Mouse (Mus musculus) liver, postnatal 0 days (tissue): ENCODE data around the gene Elp4. TPM values are rescaled to one million over a fixed set of nuclear protein-coding genes. Genes with fewer than 3 reads are reported as not detected.

Source experiments
- ATAC-seq: fragments of 200-750 bp; cut with Nextera tagmentation; 2 replicates; pipeline ENCODE4 v1.8.0; 2017; ENCODE audit warnings: mild to moderate bottlenecking, moderate library complexity
- DNase-seq: peaks from one replicate; pipeline ENCODE4 v3.0.0-alpha.2; 2016
- H3K27ac ChIP-seq: fragments of 300-500 bp; sonication (generic); 2 replicates; pipeline ENCODE4 v1.5.1; 2014; ENCODE audit warnings: antibody characterized with exemption, moderate library complexity, mild to moderate bottlenecking, low read depth
- H3K27me3 ChIP-seq: fragments of 300-500 bp; sonication (generic); 2 replicates; pipeline ENCODE4 v1.6.1; 2014; ENCODE audit warnings: low read length, control low read depth, mixed read lengths; ENCODE audit not compliant: insufficient read depth
- H3K36me3 ChIP-seq: fragments of 300-500 bp; sonication (generic); replicated peaks from 2 replicates; pipeline ENCODE4 v1.6.1; 2014; ENCODE audit warnings: mild to moderate bottlenecking, control low read depth, low read length, moderate library complexity, mixed read lengths; ENCODE audit not compliant: insufficient read depth
- H3K4me1 ChIP-seq: fragments of 300-500 bp; sonication (generic); 2 replicates; pipeline ENCODE4 v1.6.1; 2014; ENCODE audit warnings: antibody characterized with exemption, mild to moderate bottlenecking, control low read depth; ENCODE audit not compliant: insufficient read depth
- H3K4me2 ChIP-seq: fragments of 300-500 bp; sonication (generic); 2 replicates; pipeline ENCODE4 v1.6.1; 2014; ENCODE audit warnings: low read depth, mild to moderate bottlenecking, low read length, moderate library complexity, mixed read lengths
- H3K4me3 ChIP-seq: fragments of 300-500 bp; sonication (generic); 2 replicates; pipeline ENCODE4 v1.5.1; 2014; ENCODE audit warnings: low read depth, low read length
- H3K9ac ChIP-seq: fragments of 300-500 bp; sonication (generic); replicated peaks from 2 replicates; pipeline ENCODE4 v1.6.1; 2014; ENCODE audit warnings: mild to moderate bottlenecking, moderate library complexity
- H3K9me3 ChIP-seq: fragments of 300-500 bp; sonication (generic); 2 replicates; pipeline ENCODE4 v1.6.1; 2016; ENCODE audit warnings: mild to moderate bottlenecking, control low read depth, low read length, mixed read lengths
- CTCF ChIP-seq: sonication (generic); IDR thresholded peaks from 2 replicates; pipeline ENCODE4 v1.5.1; 2016; ENCODE audit warnings: antibody characterized with exemption, low read depth
- EP300 ChIP-seq: IDR thresholded peaks from 2 replicates; pipeline ENCODE4 v1.6.1; 2016; ENCODE audit warnings: antibody characterized with exemption, low read depth, mild to moderate bottlenecking
- WGBS: fragments of 180-500 bp; shearing (Covaris S2); extraction: QIAGEN DNeasy Blood & Tissue Kit; methylation state at CpG from one replicate; pipeline ENCODE4 v1.1.7; 2014; ENCODE audit not compliant: insufficient replicate concordance; 5-methylcytosine and 5-hydroxymethylcytosine counted together
- polyA plus RNA-seq: library from polyadenylated mRNA; unstranded; fragments of >200 nt; fragmentation: Nextera tagmentation; extraction: Ambion mirVana; gene quantifications from 2 replicates; pipeline ENCODE4 v1.2.1, GENCODE M21; 2015

Elp4 gene
- polyA plus RNA-seq, 1 experiment from 2014 or later: 9.7 TPM

DNA sequence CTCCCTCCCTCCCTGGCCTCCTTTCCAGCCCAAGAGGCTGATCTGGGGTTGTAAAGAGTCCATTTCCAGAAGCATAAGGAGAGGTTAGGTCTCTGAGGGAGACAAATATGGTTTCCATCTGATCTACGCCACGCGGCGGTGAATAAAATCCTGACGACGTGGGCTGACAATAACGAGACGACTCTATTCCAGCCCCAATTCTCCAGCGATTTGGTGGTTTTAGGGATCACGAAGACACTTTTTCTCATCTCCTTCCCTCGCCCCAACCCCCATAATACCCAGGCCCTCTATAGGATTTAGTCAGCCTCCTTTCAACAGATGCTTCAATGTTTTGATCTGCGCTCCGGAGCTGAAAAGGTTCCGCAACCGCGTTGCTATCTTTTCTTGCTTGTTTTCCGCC lies 216.4 kb downstream of the Elp4 start:
- Histone ChIP-seq H3K36me3 (no peaks in the 10 kb centered on the region), H3K27me3 (peaks cover 92% of the 10 kb centered on the region), H3K27ac (no peak overlapping the region), H3K4me2 (peak overlapping the region; percentile 51), H3K4me1 (peaks cover 2% of the 10 kb centered on the region), H3K9ac (no peak overlapping the region), H3K9me3 (no peaks in the 10 kb centered on the region), H3K4me3 (peak overlapping the region; percentile 26)
- ATAC-seq (no peak), DNase-seq (no peak)
- TF ChIP-seq CTCF (no peak), EP300 (no peak)
- 2% methylated on average over 17 of the region's 17 CpGs for WGBS

DNA sequence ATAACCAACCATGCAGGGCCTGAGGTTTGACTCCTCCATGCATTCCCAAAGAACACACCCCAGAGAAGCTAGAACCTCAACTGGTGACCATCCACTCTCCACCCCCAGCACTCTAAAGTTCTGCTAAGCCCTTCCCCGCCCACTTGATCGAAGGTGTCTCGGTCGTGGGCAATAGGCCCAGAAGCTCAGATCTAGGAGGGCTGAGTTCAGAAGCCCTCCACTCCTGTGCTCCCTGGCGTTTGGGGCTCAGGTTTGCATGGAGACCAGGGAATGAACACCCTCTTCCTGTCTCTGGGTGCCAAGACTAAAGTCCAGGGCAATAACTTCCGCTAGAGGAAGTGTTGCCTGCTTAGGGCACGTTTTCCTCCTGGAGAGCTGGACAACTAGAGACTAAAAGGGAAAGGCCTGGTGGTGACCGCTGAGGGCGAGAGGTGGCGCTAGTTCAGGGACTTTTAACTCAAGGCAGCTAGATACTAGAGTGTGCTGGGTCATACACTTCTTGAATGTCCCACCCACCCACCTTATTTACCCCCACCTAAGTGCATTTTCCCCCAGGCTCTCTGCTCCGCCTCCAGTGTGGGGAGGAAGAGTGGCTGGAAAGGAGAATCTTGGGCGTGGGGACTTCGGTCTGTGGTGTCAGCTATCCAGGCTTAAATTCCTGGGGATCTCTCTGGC lies 216.9 kb downstream of the Elp4 start:
- ATAC-seq (peak; percentile 58; the same call in 1 of the 2 replicates), DNase-seq (peak; percentile 34)
- Histone ChIP-seq H3K36me3 (no peaks in the 10 kb centered on the region), H3K9ac (no peak overlapping the region), H3K27ac (no peak overlapping the region), H3K4me3 (peak overlapping the region; percentile 26; the same call in 1 of the 2 replicates), H3K4me1 (peaks cover 2% of the 10 kb centered on the region), H3K4me2 (peak overlapping the region; percentile 51), H3K27me3 (peaks cover 97% of the 10 kb centered on the region), H3K9me3 (no peaks in the 10 kb centered on the region)
- 5% methylated on average over 13 of the region's 13 CpGs for WGBS
- TF ChIP-seq CTCF (peak; percentile 49), EP300 (no peak)

DNA sequence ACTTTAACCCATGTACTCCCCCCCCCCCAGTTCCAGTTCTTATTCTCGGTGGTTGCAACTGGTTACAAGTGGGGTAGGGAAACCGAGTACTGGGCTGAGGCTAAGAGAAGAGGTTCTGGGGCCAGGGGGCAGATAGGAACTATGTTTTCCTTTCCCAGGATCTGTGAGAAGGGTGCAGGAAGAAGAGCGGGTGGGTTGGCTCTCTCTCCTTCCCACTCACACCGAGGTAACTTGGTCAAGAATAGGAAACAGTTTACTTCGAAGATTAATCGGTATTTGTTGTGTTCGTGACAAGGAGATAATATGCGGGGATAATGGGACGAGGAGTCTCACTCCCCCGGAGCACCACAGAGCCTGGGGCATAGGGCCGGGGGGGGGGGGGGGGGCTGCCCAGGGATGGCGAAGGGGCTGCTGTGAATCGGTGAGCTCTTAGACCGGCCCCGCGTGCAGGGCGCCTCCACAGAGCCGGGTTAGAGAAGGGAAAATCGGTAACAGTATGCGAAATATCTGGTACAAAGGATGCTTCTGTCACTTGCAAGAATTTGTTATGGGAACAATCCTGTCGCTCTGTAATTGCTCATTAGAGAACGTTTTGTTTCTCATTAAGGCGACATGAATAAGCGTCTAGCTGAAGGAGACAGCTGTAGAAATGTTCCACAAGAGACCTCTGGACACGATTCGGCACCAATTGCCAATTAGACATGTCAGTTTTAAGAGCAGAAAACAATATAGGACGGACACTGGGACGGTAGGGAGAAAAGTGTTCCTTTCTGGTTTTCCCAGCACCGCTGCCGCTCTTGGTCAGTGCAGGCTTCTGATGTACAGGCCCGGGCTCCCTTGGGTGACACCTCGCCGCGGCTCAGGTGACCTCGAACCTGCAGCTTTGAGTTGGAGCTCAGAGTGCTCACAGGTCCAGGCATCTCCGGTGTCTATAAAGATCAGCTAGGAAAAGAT lies 217.7 kb downstream of the Elp4 start:
- Histone ChIP-seq H3K36me3 (no peaks in the 10 kb centered on the region), H3K4me1 (peaks cover 5% of the 10 kb centered on the region), H3K4me2 (no peak overlapping the region), H3K27ac (no peak overlapping the region), H3K4me3 (no peak overlapping the region), H3K9ac (no peak overlapping the region), H3K27me3 (peaks cover 97% of the 10 kb centered on the region), H3K9me3 (no peaks in the 10 kb centered on the region)
- ATAC-seq: no peak
- WGBS: 3% methylated on average over 35 of the region's 36 CpGs
- no peak for DNase-seq
- TF ChIP-seq EP300 (no peak), CTCF (no peak)

DNA sequence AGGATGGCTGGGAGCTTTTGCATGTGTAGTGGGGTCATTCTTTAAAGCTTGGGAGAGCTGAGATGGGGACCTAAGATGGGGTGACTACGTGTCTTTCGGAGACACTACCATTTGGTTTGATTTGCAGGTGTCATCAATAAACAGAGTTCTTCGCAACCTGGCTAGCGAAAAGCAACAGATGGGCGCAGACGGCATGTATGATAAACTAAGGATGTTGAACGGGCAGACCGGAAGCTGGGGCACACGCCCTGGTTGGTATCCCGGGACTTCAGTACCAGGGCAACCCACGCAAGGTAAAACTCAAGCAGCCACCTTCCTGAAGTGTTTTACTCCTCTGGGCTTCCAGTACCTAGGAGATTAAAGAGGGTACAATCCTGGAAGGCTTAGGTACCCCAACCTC lies 218.7 kb downstream of the Elp4 start:
- TF ChIP-seq CTCF: no peak
- TF ChIP-seq EP300: no peak
- no peak for DNase-seq
- WGBS: 4% methylated on average over 11 of the region's 11 CpGs
- Histone ChIP-seq H3K4me3 (no peak overlapping the region), H3K9me3 (no peaks in the 10 kb centered on the region), H3K4me1 (peaks cover 5% of the 10 kb centered on the region), H3K27me3 (peaks cover 97% of the 10 kb centered on the region), H3K9ac (no peak overlapping the region), H3K27ac (no peak overlapping the region), H3K36me3 (no peaks in the 10 kb centered on the region), H3K4me2 (no peak overlapping the region)
- no peak for ATAC-seq

DNA sequence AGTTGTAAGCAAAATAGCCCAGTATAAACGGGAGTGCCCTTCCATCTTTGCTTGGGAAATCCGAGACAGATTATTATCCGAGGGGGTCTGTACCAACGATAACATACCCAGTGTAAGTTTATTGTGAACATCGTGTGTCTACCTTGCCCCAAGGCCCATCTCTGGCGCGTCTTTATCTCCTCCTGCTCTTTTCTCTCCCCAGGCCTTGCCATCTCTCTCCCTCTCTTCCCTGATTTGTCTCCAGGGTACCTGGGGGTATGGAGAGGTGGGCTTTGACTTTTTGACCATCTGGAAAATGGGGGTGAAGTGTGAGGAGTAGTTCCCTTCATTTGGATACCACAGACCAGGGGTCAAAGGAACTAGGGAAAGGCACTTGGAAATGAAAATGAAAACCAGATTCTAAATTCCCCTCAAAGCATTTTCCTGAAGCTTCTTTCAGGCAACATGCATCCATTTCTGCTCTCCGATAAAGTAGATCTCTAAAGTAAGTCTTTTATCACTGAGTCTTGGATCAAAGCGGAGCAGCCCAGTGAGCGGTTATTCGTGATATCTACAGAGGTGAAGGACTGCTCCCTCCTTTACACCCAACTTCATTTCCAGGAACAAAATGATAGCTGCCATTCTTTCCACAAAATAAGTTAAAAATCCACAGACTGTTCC lies 219.2 kb downstream of the Elp4 start:
- no peak overlapping the region for H3K4me2 ChIP-seq
- H3K4me3 ChIP-seq: no peak overlapping the region
- no peak overlapping the region for H3K27ac ChIP-seq
- peaks cover 97% of the 10 kb centered on the region for H3K27me3 ChIP-seq
- H3K36me3 ChIP-seq: no peaks in the 10 kb centered on the region
- no peak overlapping the region for H3K9ac ChIP-seq
- DNase-seq: no peak
- WGBS: 7% methylated on average over 11 of the region's 11 CpGs
- no peaks in the 10 kb centered on the region for H3K9me3 ChIP-seq
- H3K4me1 ChIP-seq: peaks cover 5% of the 10 kb centered on the region
- TF ChIP-seq EP300 (no peak), CTCF (no peak)
- ATAC-seq: no peak
